Mouse (Mus musculus): ENCODE data around the gene Olfr308. TPM values are rescaled to one million over a fixed set of nuclear protein-coding genes. Genes with fewer than 3 reads are reported as not detected.
"Not testable (repeated sequence)": the region's sequence is repeated elsewhere in the genome, so short reads cannot be mapped to it uniquely, and the experiment has no call there.

The Olfr308 gene
- not detected in 2 replicates for total RNA-seq (2017)

DNA sequence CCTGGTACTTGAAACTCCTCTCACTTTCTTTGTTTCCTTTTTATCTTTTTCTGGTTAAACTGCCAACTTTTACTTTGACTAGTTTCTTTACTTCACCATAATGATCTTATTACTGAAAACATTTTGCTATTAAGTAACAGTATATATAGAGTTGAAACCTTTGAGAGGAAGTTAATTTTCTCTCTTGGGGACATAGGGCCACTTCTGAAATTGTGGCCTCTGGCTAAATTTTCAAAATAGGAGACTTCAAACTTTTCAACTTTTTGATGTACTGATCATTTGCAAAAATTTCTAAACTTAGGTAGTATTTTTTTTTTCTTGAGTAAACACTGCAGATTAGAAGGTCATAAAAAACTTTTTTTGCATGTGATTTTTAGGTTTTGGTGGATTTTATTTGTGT, at the start of gene Olfr308:
Olfr308 (minus strand) TSS at position 101 of the 400 bp plus-strand sequence.
- ATAC-seq (replicated peaks in 1 of 2; ENCODE audit: insufficient read depth in 1 of 2, low FRiP score in 2 of 2, low TSS enrichment in 1 of 2, low read depth in 1 of 2, poor library complexity in 2 of 2, severe bottlenecking in 2 of 2): no peak

- no peak for ATAC-seq (replicated peaks in 1 of 2; ENCODE audit: insufficient read depth in 1 of 2, low FRiP score in 2 of 2, low TSS enrichment in 1 of 2, low read depth in 1 of 2, poor library complexity in 2 of 2, severe bottlenecking in 2 of 2)
These were observed 41.4 kb upstream of the Olfr308 start, which contains the start of gene Olfr305 for GRCm38 (mm10) chr7:86366828-86367227. TSS of gene Olfr305 (minus strand) at chr7:86366928.

GRCm38 (mm10) chr7:86346296-86346695, 20.9 kb upstream of the Olfr308 start:
- ATAC-seq (replicated peaks in 1 of 2; ENCODE audit: insufficient read depth in 1 of 2, low FRiP score in 2 of 2, low TSS enrichment in 1 of 2, low read depth in 1 of 2, poor library complexity in 2 of 2, severe bottlenecking in 2 of 2): not testable (repeated sequence)

DNA sequence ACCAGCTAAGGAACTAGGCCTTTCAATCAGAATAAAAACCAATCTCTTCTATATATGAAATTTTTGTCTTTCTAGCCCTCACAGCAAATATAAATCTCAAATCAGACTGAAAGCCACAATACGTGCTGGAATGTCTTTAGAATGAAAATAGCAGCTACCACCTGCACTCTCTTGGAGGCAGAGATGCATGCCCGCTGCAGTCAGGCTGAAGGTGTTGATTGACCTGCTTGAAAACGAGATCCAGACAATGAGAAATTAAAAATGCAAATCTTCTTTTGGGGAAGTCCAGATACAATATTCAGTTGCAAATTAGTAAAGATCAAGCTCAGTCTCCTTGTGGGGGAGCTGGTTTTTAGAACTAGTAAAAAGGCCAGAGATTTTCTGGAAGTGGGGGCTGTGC, 18.8 kb upstream of the Olfr308 start:
- no peak for ATAC-seq (replicated peaks in 1 of 2; ENCODE audit: insufficient read depth in 1 of 2, low FRiP score in 2 of 2, low TSS enrichment in 1 of 2, low read depth in 1 of 2, poor library complexity in 2 of 2, severe bottlenecking in 2 of 2)

DNA sequence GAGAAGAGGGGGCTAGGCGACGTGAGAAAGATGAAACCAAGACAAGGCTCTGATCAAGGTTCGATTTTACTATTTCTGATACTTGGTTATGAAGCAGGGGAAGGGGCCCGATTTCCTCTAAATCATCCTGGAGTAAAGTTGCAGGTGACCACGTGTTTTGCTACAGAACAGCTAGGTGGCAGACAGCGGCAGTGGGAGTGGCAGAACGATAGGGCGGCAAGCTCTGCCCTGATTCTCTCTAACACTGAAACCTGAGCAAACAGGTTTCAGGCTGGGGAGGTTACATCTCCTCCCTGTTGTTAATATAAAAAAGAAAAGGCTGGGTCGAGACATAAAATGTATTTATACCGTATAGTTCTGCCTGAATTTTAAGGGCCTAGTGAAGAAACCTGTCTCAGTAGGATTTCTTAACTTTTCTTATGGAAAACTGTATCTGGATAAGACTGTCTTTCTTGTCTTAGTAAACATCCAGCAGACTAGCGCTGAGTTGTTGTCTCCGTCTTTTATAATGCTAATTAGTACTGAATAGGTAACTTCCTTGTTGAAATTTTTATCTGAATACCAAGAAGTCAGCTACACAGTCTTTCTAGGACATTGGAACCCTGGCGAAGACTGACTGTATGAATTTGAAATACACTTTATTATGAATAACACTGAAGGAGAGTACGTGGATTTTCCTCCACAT, 17.6 kb upstream of the Olfr308 start:
- ATAC-seq (replicated peaks in 1 of 2; ENCODE audit: insufficient read depth in 1 of 2, low FRiP score in 2 of 2, low TSS enrichment in 1 of 2, low read depth in 1 of 2, poor library complexity in 2 of 2, severe bottlenecking in 2 of 2): no peak

GRCm38 (mm10) chr7:86337486-86337885, 12.1 kb upstream of the Olfr308 start, which contains the start of gene Olfr307:
TSS of gene Olfr307 (minus strand) at chr7:86337586.
- ATAC-seq (replicated peaks in 1 of 2; ENCODE audit: insufficient read depth in 1 of 2, low FRiP score in 2 of 2, low TSS enrichment in 1 of 2, low read depth in 1 of 2, poor library complexity in 2 of 2, severe bottlenecking in 2 of 2): no peak

GRCm38 (mm10) chr7:86321323-86321722, 4.1 kb downstream of the Olfr308 start:
- ATAC-seq (replicated peaks in 1 of 2; ENCODE audit: insufficient read depth in 1 of 2, low FRiP score in 2 of 2, low TSS enrichment in 1 of 2, low read depth in 1 of 2, poor library complexity in 2 of 2, severe bottlenecking in 2 of 2): peak; percentile 42 to 75; a peak in 3 of 4 replicates

- no peak for ATAC-seq (replicated peaks in 1 of 2; ENCODE audit: insufficient read depth in 1 of 2, low FRiP score in 2 of 2, low TSS enrichment in 1 of 2, low read depth in 1 of 2, poor library complexity in 2 of 2, severe bottlenecking in 2 of 2)
These were observed 11.8 kb downstream of the Olfr308 start, which contains the start of gene Olfr309 for GRCm38 (mm10) chr7:86313608-86314007. TSS of gene Olfr309 (minus strand) at chr7:86313708.

DNA sequence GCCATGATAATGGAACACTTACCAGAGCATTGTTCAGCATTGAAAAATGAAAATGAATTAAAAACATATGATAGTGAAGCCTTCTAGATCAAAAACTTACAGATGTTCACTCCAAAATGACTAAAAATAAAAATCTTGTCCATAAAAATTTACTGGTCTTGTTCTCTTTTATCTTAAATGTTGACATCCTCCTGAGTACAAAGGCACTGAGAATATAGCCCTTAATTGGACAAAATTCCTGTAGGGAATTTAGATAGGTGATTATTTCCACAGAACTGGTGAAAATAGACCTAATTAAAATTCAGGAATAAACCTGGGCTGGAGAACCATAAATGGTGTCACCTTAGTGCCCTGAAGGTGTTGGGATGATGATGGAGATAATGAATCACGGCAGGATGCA, 48.4 kb downstream of the Olfr308 start, which contains the start of gene Olfr310:
Olfr310 (minus strand) TSS at position 101 of the 400 bp plus-strand sequence.
- no peak for ATAC-seq (replicated peaks in 1 of 2; ENCODE audit: insufficient read depth in 1 of 2, low FRiP score in 2 of 2, low TSS enrichment in 1 of 2, low read depth in 1 of 2, poor library complexity in 2 of 2, severe bottlenecking in 2 of 2)

Other genes with a start within 250 kb of the Olfr308 start
- gene Vmn2r75, start 153.9 kb downstream of the Olfr308 start, total RNA-seq (2017): not detected in 2 replicates
- gene Vmn2r76, start 79.3 kb downstream of the Olfr308 start, total RNA-seq (2017): not detected in 2 replicates
- gene Olfr310, start 48.5 kb downstream of the Olfr308 start, total RNA-seq (2017): not detected in 2 replicates
- gene Olfr309, start 11.9 kb downstream of the Olfr308 start, total RNA-seq (2017): not detected in 2 replicates
- gene Olfr307, start 12.0 kb upstream of the Olfr308 start, total RNA-seq (2017): not detected in 2 replicates
- not detected in 2 replicates for gene Olfr305, start 41.3 kb upstream of the Olfr308 start, total RNA-seq (2017)
- gene Olfr304, start 61.0 kb upstream of the Olfr308 start, total RNA-seq (2017): not detected in 2 replicates
- not detected in 2 replicates for gene Olfr303, start 72.2 kb upstream of the Olfr308 start, total RNA-seq (2017)
- not detected in 2 replicates for gene Olfr301, start 78.2 kb upstream of the Olfr308 start, total RNA-seq (2017)
- not detected in 2 replicates for gene Olfr299, start 134.3 kb upstream of the Olfr308 start, total RNA-seq (2017)
- gene Olfr298, start 166.9 kb upstream of the Olfr308 start, total RNA-seq (2017): not detected in 2 replicates
- not detected in 2 replicates for gene Olfr297, start 194.3 kb upstream of the Olfr308 start, total RNA-seq (2017)

Data from hematopoietic stem cell, adult 5-6 weeks (primary cell).